Mouse (Mus musculus): ENCODE measurements around the gene AC141477.1.

AC141477.1 gene

GRCm38 (mm10) chr10:76392596-76392995, 47.6 kb downstream of the AC141477.1 start:
- DNase-seq: no peak

GRCm38 (mm10) chr10:76391786-76392185, 48.5 kb downstream of the AC141477.1 start:
- peak; percentile 22 to 47 for DNase-seq

- no peak for DNase-seq
Measured at GRCm38 (mm10) chr10:76391166-76391565, 49.1 kb downstream of the AC141477.1 start.
